Mouse (Mus musculus): ENCODE data around the gene Tacc2. TPM values are rescaled to one million over a fixed set of nuclear protein-coding genes. Genes with fewer than 3 reads are reported as not detected.

Tacc2 gene
- total and polyA plus RNA-seq, 2 experiments from 2014 or later, result 39.0 to 83.8 TPM

DNA sequence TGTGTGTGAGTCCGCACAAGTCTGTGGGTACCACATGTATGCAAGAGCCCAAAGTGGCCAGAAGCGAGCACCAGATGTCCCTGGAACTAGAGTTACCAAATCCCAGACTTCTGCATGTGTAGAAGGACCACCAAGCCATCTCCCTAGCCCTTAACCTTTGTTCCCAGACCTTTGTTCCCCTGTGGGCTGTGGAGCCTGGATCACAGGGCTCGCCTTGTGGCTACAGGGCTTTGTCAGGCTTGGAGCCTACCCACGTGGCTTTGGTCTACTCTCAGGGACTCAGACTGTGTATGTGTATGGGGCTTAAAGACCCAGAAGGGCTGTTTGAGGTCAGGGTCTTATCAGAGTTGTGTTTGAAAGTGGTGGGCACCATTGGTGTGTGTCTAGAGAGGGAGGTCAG lies 111.4 kb downstream of the Tacc2 start:
- H3K27ac ChIP-seq (ENCODE audit: low read depth), result no peak overlapping the region
- no peak for ATAC-seq (ENCODE audit: insufficient read depth, low read depth)
- no peak for DNase-seq (ENCODE audit: low spot score)
- TF ChIP-seq EP300 (IDR thresholded peaks at IDR 0.05; ENCODE audit: low read depth) (no peak), CTCF (IDR thresholded peaks at IDR 0.05; ENCODE audit: low read depth) (no peak)
- no peak overlapping the region for H3K4me3 ChIP-seq (ENCODE audit: low read depth, low read length)
- H3K4me2 ChIP-seq (ENCODE audit: low read depth, low read length), result no peak overlapping the region
- no peak overlapping the region for H3K9ac ChIP-seq (replicated peaks; ENCODE audit: low read depth, low read length)
- H3K4me1 ChIP-seq (ENCODE audit: control insufficient read depth, insufficient read depth), result peaks cover 39% of the 10 kb centered on the region
- 88% methylated on average over 4 of the region's 4 CpGs for WGBS
- H3K9me3 ChIP-seq (replicated peaks; ENCODE audit: control insufficient read depth, low read length), result no peaks in the 10 kb centered on the region
- H3K36me3 ChIP-seq (replicated peaks; ENCODE audit: control insufficient read depth, insufficient read depth, low read length), result no peaks in the 10 kb centered on the region
- H3K27me3 ChIP-seq (ENCODE audit: control insufficient read depth, insufficient read depth, low read length), result no peaks in the 10 kb centered on the region

DNA sequence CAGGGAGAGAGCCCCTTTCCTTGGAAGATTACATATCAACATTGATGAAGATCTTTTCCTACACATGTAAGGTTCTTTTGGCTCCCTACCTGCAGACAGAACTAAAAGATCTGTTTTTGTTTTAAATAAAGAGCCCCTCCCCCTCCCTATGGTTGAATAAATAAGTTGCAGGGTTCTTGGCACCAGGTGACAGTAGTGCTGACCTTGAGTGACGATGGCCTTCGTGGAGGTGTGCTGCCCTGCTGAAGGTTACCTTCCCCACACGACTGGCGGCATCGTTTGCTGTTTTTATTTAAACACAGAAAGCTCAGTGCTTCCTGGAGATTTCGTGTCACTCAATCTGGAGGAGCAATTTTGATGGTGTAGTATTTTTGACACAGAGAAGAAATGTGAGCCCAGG lies 113.6 kb downstream of the Tacc2 start:
- H3K4me2 ChIP-seq (ENCODE audit: low read depth, low read length), result no peak overlapping the region
- H3K9ac ChIP-seq (replicated peaks; ENCODE audit: low read depth, low read length), result no peak overlapping the region
- H3K4me3 ChIP-seq (ENCODE audit: low read depth, low read length), result no peak overlapping the region
- peaks cover 51% of the 10 kb centered on the region for H3K4me1 ChIP-seq (ENCODE audit: control insufficient read depth, insufficient read depth)
- 55% methylated on average over 6 of the region's 6 CpGs for WGBS
- H3K27ac ChIP-seq (ENCODE audit: low read depth), result no peak overlapping the region
- DNase-seq (ENCODE audit: low spot score) (no peak), ATAC-seq (ENCODE audit: insufficient read depth, low read depth) (no peak)
- H3K27me3 ChIP-seq (ENCODE audit: control insufficient read depth, insufficient read depth, low read length), result no peaks in the 10 kb centered on the region
- no peak for TF ChIP-seq CTCF (IDR thresholded peaks at IDR 0.05; ENCODE audit: low read depth)
- H3K36me3 ChIP-seq (replicated peaks; ENCODE audit: control insufficient read depth, insufficient read depth, low read length), result no peaks in the 10 kb centered on the region
- no peaks in the 10 kb centered on the region for H3K9me3 ChIP-seq (replicated peaks; ENCODE audit: control insufficient read depth, low read length)

- H3K4me3 ChIP-seq (ENCODE audit: low read depth, low read length), result 0 out of 2 replicates have a peak overlapping the region, but pooled peaks have one; percentile 51
- peak overlapping the region; percentile 84 for H3K27ac ChIP-seq (ENCODE audit: low read depth)
Observed at GRCm38 (mm10) chr7:130691931-130692330, 114.7 kb downstream of the Tacc2 start.

DNA sequence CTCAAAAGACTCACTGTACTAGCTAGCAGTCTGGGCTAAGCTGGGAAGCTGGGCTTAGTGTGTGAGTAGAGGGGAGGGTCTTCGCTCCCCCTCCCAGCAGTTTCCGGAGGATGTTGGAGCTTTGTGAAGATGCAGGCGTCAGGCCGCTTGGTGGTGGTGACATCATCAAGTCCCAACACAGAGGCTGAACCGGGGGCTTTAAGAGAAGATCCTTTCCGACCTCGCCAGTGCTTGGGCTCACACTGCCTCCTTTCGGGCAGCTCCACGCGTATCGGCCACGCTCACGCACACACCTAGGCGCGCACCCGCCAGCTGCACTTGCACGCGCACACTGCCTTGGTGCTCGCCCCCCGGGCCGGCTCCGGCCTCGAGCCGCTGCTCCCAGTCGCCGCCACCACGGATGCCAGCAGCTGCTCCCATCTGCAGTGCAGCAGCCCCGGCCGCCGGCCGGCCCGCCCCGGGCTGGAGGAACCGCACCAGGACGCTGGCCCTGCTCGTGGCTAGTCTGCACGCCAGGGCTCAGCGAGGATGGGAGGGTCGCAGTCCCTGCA lies 115.2 kb downstream of the Tacc2 start:
- WGBS, result 3% methylated on average over 38 of the region's 39 CpGs
- peak; percentile 78 for DNase-seq (ENCODE audit: low spot score)
- peaks cover 47% of the 10 kb centered on the region for H3K4me1 ChIP-seq (ENCODE audit: control insufficient read depth, insufficient read depth)

More at GRCm38 (mm10) chr7:130691931-130692330, 114.7 kb downstream of the Tacc2 start:
- ATAC-seq (ENCODE audit: insufficient read depth, low read depth), result no peak
- no peak for DNase-seq (ENCODE audit: low spot score)
- 35% methylated on average over 2 of the region's 2 CpGs for WGBS
- peak overlapping the region; percentile 70 for H3K4me2 ChIP-seq (ENCODE audit: low read depth, low read length)
- H3K9ac ChIP-seq (replicated peaks; ENCODE audit: low read depth, low read length), result peak overlapping the region; percentile 13; the same call in 1 of the 2 replicates
- no peaks in the 10 kb centered on the region for H3K36me3 ChIP-seq (replicated peaks; ENCODE audit: control insufficient read depth, insufficient read depth, low read length)
- TF ChIP-seq CTCF (IDR thresholded peaks at IDR 0.05; ENCODE audit: low read depth) (no peak), EP300 (IDR thresholded peaks at IDR 0.05; ENCODE audit: low read depth) (no peak)
- no peaks in the 10 kb centered on the region for H3K9me3 ChIP-seq (replicated peaks; ENCODE audit: control insufficient read depth, low read length)
- H3K4me1 ChIP-seq (ENCODE audit: control insufficient read depth, insufficient read depth), result peaks cover 51% of the 10 kb centered on the region
- no peaks in the 10 kb centered on the region for H3K27me3 ChIP-seq (ENCODE audit: control insufficient read depth, insufficient read depth, low read length)

GRCm38 (mm10) chr7:130692943-130693799 lies 115.9 kb downstream of the Tacc2 start:
- H3K27ac ChIP-seq (ENCODE audit: low read depth), result peak overlapping the region; percentile 84
- peaks cover 52% of the 10 kb centered on the region for H3K4me1 ChIP-seq (ENCODE audit: control insufficient read depth, insufficient read depth)
- peak overlapping the region; percentile 51 for H3K4me3 ChIP-seq (ENCODE audit: low read depth, low read length)
- peak overlapping the region; percentile 70 for H3K4me2 ChIP-seq (ENCODE audit: low read depth, low read length)
- no peaks in the 10 kb centered on the region for H3K36me3 ChIP-seq (replicated peaks; ENCODE audit: control insufficient read depth, insufficient read depth, low read length)
- DNase-seq (ENCODE audit: low spot score), result peak; percentile 27
- no peaks in the 10 kb centered on the region for H3K27me3 ChIP-seq (ENCODE audit: control insufficient read depth, insufficient read depth, low read length)
- 10% methylated on average over 19 of the region's 19 CpGs for WGBS
- no peaks in the 10 kb centered on the region for H3K9me3 ChIP-seq (replicated peaks; ENCODE audit: control insufficient read depth, low read length)
- H3K9ac ChIP-seq (replicated peaks; ENCODE audit: low read depth, low read length), result peak overlapping the region; percentile 73
- TF ChIP-seq EP300 (IDR thresholded peaks at IDR 0.05; ENCODE audit: low read depth) (no peak), CTCF (IDR thresholded peaks at IDR 0.05; ENCODE audit: low read depth) (no peak)
- peak; percentile 40 for ATAC-seq (ENCODE audit: insufficient read depth, low read depth)

More for the DNA sequence above, 115.2 kb downstream of the Tacc2 start:
- Histone ChIP-seq H3K4me3 (ENCODE audit: low read depth, low read length) (peak overlapping the region; percentile 51), H3K4me2 (ENCODE audit: low read depth, low read length) (peak overlapping the region; percentile 70), H3K27ac (ENCODE audit: low read depth) (peak overlapping the region; percentile 84), H3K9me3 (replicated peaks; ENCODE audit: control insufficient read depth, low read length) (no peaks in the 10 kb centered on the region), H3K36me3 (replicated peaks; ENCODE audit: control insufficient read depth, insufficient read depth, low read length) (no peaks in the 10 kb centered on the region), H3K27me3 (ENCODE audit: control insufficient read depth, insufficient read depth, low read length) (no peaks in the 10 kb centered on the region), H3K9ac (replicated peaks; ENCODE audit: low read depth, low read length) (peak overlapping the region; percentile 73)
- peak; percentile 70 for ATAC-seq (ENCODE audit: insufficient read depth, low read depth)
- TF ChIP-seq CTCF (IDR thresholded peaks at IDR 0.05; ENCODE audit: low read depth), result peak; percentile 19; the same call in 1 of the 2 replicates
- no peak for TF ChIP-seq EP300 (IDR thresholded peaks at IDR 0.05; ENCODE audit: low read depth)
